Mouse (Mus musculus) fibroblast of lung, adult 2 months (primary cell): Measurements from ENCODE around the gene Tbc1d4.
A peak's percentile ranks its signal among the peaks of the same experiment; 100 is the strongest.
"Not testable (repeated sequence)": the region's sequence is repeated elsewhere in the genome, so short reads cannot be mapped to it uniquely, and the experiment has no call there.

Experiments
- DNase-seq: peaks from one replicate; pipeline ENCODE4 v3.0.0-alpha.2; 2011; ENCODE audit warnings: low read depth

Gene Tbc1d4

GRCm38 (mm10) chr14:101595301-101596080 lies 13.5 kb downstream of the Tbc1d4 start:
- DNase-seq, result no peak

- no peak for DNase-seq
These were observed 15.0 kb downstream of the Tbc1d4 start for GRCm38 (mm10) chr14:101594001-101594400.

- no peak for DNase-seq
These were observed 15.7 kb downstream of the Tbc1d4 start for GRCm38 (mm10) chr14:101593340-101593739.

- DNase-seq, result no peak
These were observed 17.9 kb downstream of the Tbc1d4 start for GRCm38 (mm10) chr14:101591101-101591500.

- DNase-seq, result not testable (repeated sequence)
These were observed 20.6 kb downstream of the Tbc1d4 start for GRCm38 (mm10) chr14:101588209-101588991.

- not testable (repeated sequence) for DNase-seq
These were observed 21.5 kb downstream of the Tbc1d4 start for GRCm38 (mm10) chr14:101587366-101588040.

GRCm38 (mm10) chr14:101586096-101586495 lies 22.9 kb downstream of the Tbc1d4 start:
- DNase-seq, result no peak

GRCm38 (mm10) chr14:101575651-101576050 lies 33.3 kb downstream of the Tbc1d4 start:
- no peak for DNase-seq

- no peak for DNase-seq
These were observed 34.5 kb downstream of the Tbc1d4 start for GRCm38 (mm10) chr14:101574536-101574935.

GRCm38 (mm10) chr14:101573107-101573614 lies 35.8 kb downstream of the Tbc1d4 start:
- no peak for DNase-seq

- DNase-seq, result no peak
These were observed 40.2 kb downstream of the Tbc1d4 start for GRCm38 (mm10) chr14:101568828-101569227.

- DNase-seq, result no peak
These were observed 42.3 kb downstream of the Tbc1d4 start for GRCm38 (mm10) chr14:101566717-101567116.

- no peak for DNase-seq
These were observed 43.3 kb downstream of the Tbc1d4 start for GRCm38 (mm10) chr14:101565661-101566060.

- DNase-seq, result no peak
These were observed 47.7 kb downstream of the Tbc1d4 start for GRCm38 (mm10) chr14:101561251-101561701.

- no peak for DNase-seq
These were observed 49.5 kb downstream of the Tbc1d4 start for GRCm38 (mm10) chr14:101559446-101559845.

GRCm38 (mm10) chr14:101548885-101549573 lies 60.0 kb downstream of the Tbc1d4 start:
- peak; percentile 17 for DNase-seq

GRCm38 (mm10) chr14:101541863-101542262 lies 67.1 kb downstream of the Tbc1d4 start:
- no peak for DNase-seq

GRCm38 (mm10) chr14:101541141-101541540 lies 67.8 kb downstream of the Tbc1d4 start:
- no peak for DNase-seq

GRCm38 (mm10) chr14:101540466-101540865 lies 68.5 kb downstream of the Tbc1d4 start:
- no peak for DNase-seq

GRCm38 (mm10) chr14:101537906-101538305 lies 71.1 kb downstream of the Tbc1d4 start:
- no peak for DNase-seq

- no peak for DNase-seq
These were observed 71.6 kb downstream of the Tbc1d4 start for GRCm38 (mm10) chr14:101537413-101537812.
